Mouse (Mus musculus) G1E (cell line): ENCODE data around the gene St6galnac6. TPM values are rescaled to one million over a fixed set of nuclear protein-coding genes. Genes with fewer than 3 reads are reported as not detected.

ENCODE experiments used
- ATAC-seq: 2 replicates; pipeline ENCODE4 v1.8.0; 2016; ENCODE audit warnings: mild to moderate bottlenecking; ENCODE audit not compliant: insufficient number of reproducible peaks, poor library complexity, low FRiP score, severe bottlenecking; ENCODE audit errors: extremely low read depth
- DNase-seq: peaks from one replicate; pipeline ENCODE4 v3.0.0; 2012; ENCODE audit warnings: low spot score
- H3K27me3 ChIP-seq: 2 replicates; pipeline ENCODE4 v1.6.1; 2012; ENCODE audit warnings: mild to moderate bottlenecking, low read length, inconsistent platforms; ENCODE audit not compliant: insufficient read depth
- H3K36me3 ChIP-seq: replicated peaks from 2 replicates; pipeline ENCODE3; 2012; ENCODE audit warnings: mild to moderate bottlenecking, inconsistent platforms
- H3K4me1 ChIP-seq: 2 replicates; pipeline ENCODE4 v1.6.1; 2012; ENCODE audit warnings: low read depth, low read length, inconsistent platforms, mixed read lengths; ENCODE audit not compliant: insufficient read depth
- H3K4me3 ChIP-seq: 2 replicates; pipeline ENCODE4 v1.5.1; 2012; ENCODE audit warnings: low read depth, mild to moderate bottlenecking, inconsistent platforms, low read length, moderate library complexity, mixed read lengths
- H3K9me3 ChIP-seq: replicated peaks from 2 replicates; pipeline ENCODE4 v1.6.1; 2012; ENCODE audit warnings: inconsistent platforms
- CTCF ChIP-seq: IDR thresholded peaks from 2 replicates; pipeline ENCODE4 v1.5.1; 2012; ENCODE audit warnings: low read depth, low read length, inconsistent platforms, mixed read lengths
- GATA1 ChIP-seq: IDR thresholded peaks from 2 replicates; pipeline ENCODE4 v1.6.1; 2012; ENCODE audit warnings: borderline replicate concordance, low read length, inconsistent platforms, mixed read lengths
- GATA2 ChIP-seq: IDR thresholded peaks from 2 replicates; pipeline ENCODE4 v1.6.1; 2012; ENCODE audit warnings: low read depth, low read length, inconsistent platforms, borderline replicate concordance
- POLR2AphosphoS5 ChIP-seq: IDR thresholded peaks from 2 replicates; pipeline ENCODE4 v1.6.1; 2012; ENCODE audit warnings: low read depth, low read length, inconsistent platforms; ENCODE audit not compliant: insufficient replicate concordance
- TAL1 ChIP-seq: conservative IDR thresholded peaks from 2 replicates; pipeline ENCODE4 v1.6.1; 2012; ENCODE audit warnings: low read depth, low read length, inconsistent platforms, mixed read lengths
- polyA plus RNA-seq: library from polyadenylated mRNA; stranded (reverse); fragments of >175 nt; gene quantifications from 2 replicates; pipeline ENCODE4 v1.2.3, GENCODE M21; 2012
- total RNA-seq, 2 experiments: library from RNA; stranded (forward) in 1 of 2; stranded (reverse) in 1 of 2; fragments of 200-1000 nt in 1 of 2; fragments of >200 nt in 1 of 2; fragmentation: Nextera tagmentation in 1 of 2; gene quantifications; 2 replicates each; pipeline ENCODE4 v1.2.3; 2014 to 2017

St6galnac6 gene
- total and polyA plus RNA-seq, 3 experiments = 19.8 to 39.2 (median 20.2) TPM

GRCm38 (mm10) chr2:32574901-32575585 lies 24.5 kb upstream of the St6galnac6 start:
- TF ChIP-seq CTCF (peak; percentile 74), GATA1 (no peak)
- Histone ChIP-seq H3K36me3 (peaks cover 46% of the 10 kb centered on the region), H3K4me3 (no peak overlapping the region), H3K4me1 (peaks cover 29% of the 10 kb centered on the region), H3K9me3 (no peaks in the 10 kb centered on the region), H3K27me3 (peaks cover 27% of the 10 kb centered on the region)
- no peak for DNase-seq
- ATAC-seq = no peak

- H3K4me3 ChIP-seq = no peak within 1 kb of the TSS
- no peak for DNase-seq
- no peak for TF ChIP-seq GATA2
- no peak for TF ChIP-seq TAL1
- no peaks in the 10 kb centered on the region for H3K9me3 ChIP-seq
- peaks cover 34% of the 10 kb centered on the region for H3K27me3 ChIP-seq
- peaks cover 23% of the 10 kb centered on the region for H3K4me1 ChIP-seq
- peaks cover 46% of the 10 kb centered on the region for H3K36me3 ChIP-seq
- ATAC-seq = no peak
These were observed 23.8 kb upstream of the St6galnac6 start, which contains the start of gene 9430097D07Rik for GRCm38 (mm10) chr2:32575586-32576160. Gene 9430097D07Rik (minus strand): TSS chr2:32575684.

- Histone ChIP-seq H3K4me3 (no peak overlapping the region), H3K36me3 (peaks cover 46% of the 10 kb centered on the region), H3K27me3 (peaks cover 42% of the 10 kb centered on the region), H3K4me1 (peaks cover 26% of the 10 kb centered on the region), H3K9me3 (no peaks in the 10 kb centered on the region)
- DNase-seq (no peak), ATAC-seq (no peak)
- TF ChIP-seq CTCF (no peak), GATA2 (no peak), POLR2AphosphoS5 (no peak), GATA1 (no peak), TAL1 (no peak)
These were observed 23.0 kb upstream of the St6galnac6 start for GRCm38 (mm10) chr2:32576532-32576931.

GRCm38 (mm10) chr2:32578146-32579046 lies 21.1 kb upstream of the St6galnac6 start:
- TF ChIP-seq GATA2 (no peak), POLR2AphosphoS5 (no peak), GATA1 (no peak), TAL1 (no peak)
- Histone ChIP-seq H3K4me3 (no peak overlapping the region), H3K36me3 (peaks cover 28% of the 10 kb centered on the region), H3K27me3 (peaks cover 52% of the 10 kb centered on the region), H3K9me3 (no peaks in the 10 kb centered on the region), H3K4me1 (peaks cover 17% of the 10 kb centered on the region)
- DNase-seq = no peak
- no peak for ATAC-seq

- peaks cover 30% of the 10 kb centered on the region for H3K4me1 ChIP-seq
- H3K4me3 ChIP-seq = no peak overlapping the region
- H3K36me3 ChIP-seq = peaks cover 1% of the 10 kb centered on the region
- H3K27me3 ChIP-seq = peaks cover 47% of the 10 kb centered on the region
- ATAC-seq (no peak), DNase-seq (peak; percentile 38)
- H3K9me3 ChIP-seq = no peaks in the 10 kb centered on the region
- TF ChIP-seq POLR2AphosphoS5 = no peak
- no peak for TF ChIP-seq GATA2
- TF ChIP-seq TAL1 = no peak
- TF ChIP-seq CTCF = no peak
- no peak for TF ChIP-seq GATA1
These were observed 17.9 kb upstream of the St6galnac6 start for GRCm38 (mm10) chr2:32581450-32582095.
